Mouse (Mus musculus) forebrain, embryonic 11.5 days (tissue): ENCODE data around the gene Ndufa6. TPM values are rescaled to one million over a fixed set of nuclear protein-coding genes. Genes with fewer than 3 reads are reported as not detected.
"Not testable (repeated sequence)": the region's sequence is repeated elsewhere in the genome, so short reads cannot be mapped to it uniquely, and the experiment has no call there.

Experiments
- ATAC-seq: fragments of 200-750 bp; cut with Nextera tagmentation; replicated peaks from 2 replicates; pipeline ENCODE4 v1.8.0; 2017; ENCODE audit warnings: moderate TSS enrichment; ENCODE audit not compliant: low FRiP score
- DNase-seq: peaks from one replicate; pipeline ENCODE4 v3.0.0-alpha.2; 2017; ENCODE audit warnings: low spot score
- H3K27ac ChIP-seq: fragments of 300-500 bp; sonication (generic); 2 replicates; pipeline ENCODE4 v1.5.1; 2014; ENCODE audit warnings: low read depth, low read length
- H3K27me3 ChIP-seq: fragments of 300-500 bp; sonication (generic); 2 replicates; pipeline ENCODE4 v1.6.1; 2014; ENCODE audit warnings: mild to moderate bottlenecking, low read length, mixed read lengths; ENCODE audit not compliant: control insufficient read depth, insufficient read depth
- H3K36me3 ChIP-seq: fragments of 300-500 bp; sonication (generic); 2 replicates; pipeline ENCODE4 v1.6.1; 2014; ENCODE audit warnings: mild to moderate bottlenecking, low read length, moderate library complexity, mixed read lengths; ENCODE audit not compliant: control insufficient read depth, insufficient read depth
- H3K4me1 ChIP-seq: fragments of 300-500 bp; sonication (generic); replicated peaks from 2 replicates; pipeline ENCODE4 v1.6.1; 2014; ENCODE audit warnings: low read length, mixed read lengths; ENCODE audit not compliant: control insufficient read depth, insufficient read depth
- H3K4me2 ChIP-seq: fragments of 300-500 bp; sonication (generic); 2 replicates; pipeline ENCODE4 v1.6.1; 2014; ENCODE audit warnings: low read depth, mild to moderate bottlenecking, low read length, moderate library complexity, mixed read lengths; ENCODE audit not compliant: severe bottlenecking
- H3K4me3 ChIP-seq: fragments of 300-500 bp; sonication (generic); 2 replicates; pipeline ENCODE4 v1.5.1; 2014; ENCODE audit warnings: low read depth, low read length
- H3K9ac ChIP-seq: fragments of 300-500 bp; sonication (generic); 2 replicates; pipeline ENCODE4 v1.6.1; 2014; ENCODE audit warnings: low read length
- H3K9me3 ChIP-seq: fragments of 300-500 bp; sonication (generic); 2 replicates; pipeline ENCODE4 v1.6.1; 2016; ENCODE audit warnings: low read length, mixed read lengths; ENCODE audit not compliant: control insufficient read depth
- WGBS: fragments of 180-500 bp; shearing (Covaris S2); extraction: QIAGEN DNeasy Blood & Tissue Kit; methylation state at CpG from one replicate; pipeline ENCODE4 v1.1.7; 2014; 5-methylcytosine and 5-hydroxymethylcytosine counted together
- polyA plus RNA-seq: library from polyadenylated mRNA; unstranded; fragments of >200 nt; fragmentation: Nextera tagmentation; extraction: Ambion mirVana; gene quantifications from 2 replicates; pipeline ENCODE4 v1.2.1, GENCODE M21; 2014

Ndufa6 gene
- polyA plus RNA-seq = 251 and 275 TPM in 2 replicates

DNA sequence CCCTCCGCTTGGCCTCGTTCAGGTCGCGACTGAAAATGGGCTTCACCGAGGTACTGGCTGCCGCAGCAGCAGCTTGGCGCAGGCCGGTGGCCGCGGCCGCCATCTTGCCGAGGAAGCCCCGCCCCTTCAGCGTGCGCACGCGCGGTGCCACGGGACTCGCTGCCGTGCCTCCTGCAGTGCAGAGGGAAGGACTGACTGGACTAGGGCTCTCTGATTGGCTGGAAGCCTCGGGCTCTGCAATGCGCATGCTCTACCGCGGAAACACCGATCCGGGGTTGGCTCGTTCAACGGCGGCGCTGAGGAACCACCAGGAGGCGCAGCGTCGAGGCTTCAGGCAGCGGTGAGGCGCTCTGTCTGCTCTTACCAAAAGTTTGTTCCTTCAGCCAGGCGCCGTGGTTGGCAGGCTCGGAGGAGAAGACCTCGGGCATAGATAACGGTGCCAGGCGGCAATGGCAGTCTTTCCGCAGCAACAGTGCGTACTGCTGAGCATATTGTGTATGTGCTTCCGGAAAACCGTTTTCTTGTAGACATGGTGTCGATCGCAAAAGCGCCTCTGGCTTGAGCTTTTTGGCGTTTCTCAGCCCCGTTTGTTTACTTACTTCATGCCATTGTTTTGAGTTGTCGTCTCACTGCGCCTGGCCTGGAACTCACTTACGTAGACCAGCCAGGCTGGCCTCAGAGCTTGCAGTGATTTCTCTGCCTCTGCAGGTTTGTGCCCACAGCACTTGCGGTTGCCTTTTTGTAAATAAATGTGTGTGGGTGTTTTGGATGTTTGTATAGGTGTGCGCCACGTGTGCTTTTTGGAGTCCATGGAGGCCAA is at the start of gene Ndufa6:
Gene Ndufa6, minus strand, starts transcription at position 197 of the 820 bp plus-strand sequence.
- H3K36me3 ChIP-seq = peaks cover 4% of the 10 kb centered on the region; the same call in 1 of the 2 replicates
- no peaks in the 10 kb centered on the region for H3K27me3 ChIP-seq
- ATAC-seq (peak; percentile 99), DNase-seq (peak; percentile 99)
- H3K4me3 ChIP-seq = peak within 1 kb of the TSS; percentile 94
- 2% methylated on average over 57 of the region's 57 CpGs for WGBS
- no peaks in the 10 kb centered on the region for H3K9me3 ChIP-seq
- peak within 1 kb of the TSS; percentile 19; the same call in 1 of the 2 replicates for H3K27ac ChIP-seq
- peak within 1 kb of the TSS; percentile 95 for H3K9ac ChIP-seq
- peaks cover 5% of the 10 kb centered on the region; the same call in 1 of the 2 replicates for H3K4me1 ChIP-seq
- peak within 1 kb of the TSS; percentile 81 for H3K4me2 ChIP-seq

DNA sequence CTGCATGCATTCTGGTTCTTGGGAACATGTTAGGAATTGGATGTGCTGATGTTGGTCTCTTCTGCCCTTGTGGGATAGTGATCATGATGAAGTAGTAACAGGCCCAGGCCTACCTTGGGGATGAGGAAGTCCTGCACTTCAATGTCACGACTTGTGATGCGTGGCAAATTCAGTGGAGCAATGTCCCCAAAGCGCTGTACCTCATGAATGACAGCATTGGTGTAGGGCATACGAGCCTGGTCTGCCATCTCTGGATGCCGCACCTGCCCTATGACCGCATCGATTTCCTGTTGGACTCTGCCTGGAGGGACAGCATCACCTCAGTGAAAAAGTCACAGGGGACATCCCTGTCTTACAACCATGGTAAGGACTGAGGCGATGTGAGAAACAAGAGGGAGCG is 49.5 kb upstream of the Ndufa6 start:
- no peaks in the 10 kb centered on the region for H3K4me1 ChIP-seq
- H3K27ac ChIP-seq = no peak overlapping the region
- H3K9me3 ChIP-seq = no peaks in the 10 kb centered on the region
- H3K27me3 ChIP-seq = no peaks in the 10 kb centered on the region
- no peak overlapping the region for H3K9ac ChIP-seq
- H3K36me3 ChIP-seq = no peaks in the 10 kb centered on the region
- ATAC-seq = no peak
- no peak overlapping the region for H3K4me3 ChIP-seq
- no peak for DNase-seq
- H3K4me2 ChIP-seq = no peak overlapping the region
- WGBS = 94% methylated on average over 9 of the region's 9 CpGs

DNA sequence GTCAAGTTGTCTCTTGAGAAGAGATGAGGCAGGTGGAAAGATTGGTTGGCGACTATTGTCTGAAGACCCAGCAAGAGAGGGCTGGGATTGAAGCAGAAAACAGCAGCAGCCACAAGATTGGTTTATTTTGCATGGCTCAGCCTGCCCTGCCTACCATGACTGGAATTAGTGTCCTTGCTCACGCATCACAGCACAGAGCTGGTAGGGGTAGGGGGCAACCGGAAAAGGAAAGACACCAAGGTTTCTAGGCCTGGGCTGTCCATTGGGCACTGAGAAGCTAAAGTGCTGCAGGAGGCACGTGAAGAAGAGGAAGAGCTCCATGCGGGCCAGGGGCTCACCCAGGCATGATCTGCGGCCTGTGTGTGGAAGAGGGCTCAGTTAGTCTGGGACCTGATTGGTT is 48.6 kb upstream of the Ndufa6 start:
- Histone ChIP-seq H3K4me3 (no peak overlapping the region), H3K4me2 (no peak overlapping the region), H3K27ac (no peak overlapping the region), H3K36me3 (no peaks in the 10 kb centered on the region), H3K27me3 (no peaks in the 10 kb centered on the region), H3K4me1 (no peaks in the 10 kb centered on the region), H3K9me3 (no peaks in the 10 kb centered on the region), H3K9ac (no peak overlapping the region)
- WGBS = 79% methylated on average over 6 of the region's 6 CpGs
- no peak for DNase-seq
- no peak for ATAC-seq

DNA sequence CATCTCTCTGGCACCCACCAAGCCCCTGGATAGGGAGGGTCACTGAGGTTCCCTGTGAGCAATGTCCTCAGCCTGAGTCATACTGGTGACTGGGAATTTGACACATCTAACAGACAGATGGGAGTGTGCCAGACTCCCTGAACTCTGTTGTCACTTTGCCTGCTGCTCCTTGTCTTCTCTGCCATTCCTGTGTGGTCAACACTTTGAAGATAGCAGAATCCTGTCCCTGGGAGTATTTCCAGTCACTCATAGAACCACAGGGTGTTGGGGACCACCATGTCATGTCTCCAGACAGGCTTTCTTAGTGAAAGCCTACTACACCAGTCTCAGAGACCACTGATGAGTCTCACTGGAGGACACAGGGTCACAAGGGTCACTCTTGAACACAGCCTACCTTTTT is 48.0 kb upstream of the Ndufa6 start:
- H3K4me1 ChIP-seq = no peaks in the 10 kb centered on the region
- H3K27me3 ChIP-seq = no peaks in the 10 kb centered on the region
- no peak overlapping the region for H3K4me3 ChIP-seq

DNA sequence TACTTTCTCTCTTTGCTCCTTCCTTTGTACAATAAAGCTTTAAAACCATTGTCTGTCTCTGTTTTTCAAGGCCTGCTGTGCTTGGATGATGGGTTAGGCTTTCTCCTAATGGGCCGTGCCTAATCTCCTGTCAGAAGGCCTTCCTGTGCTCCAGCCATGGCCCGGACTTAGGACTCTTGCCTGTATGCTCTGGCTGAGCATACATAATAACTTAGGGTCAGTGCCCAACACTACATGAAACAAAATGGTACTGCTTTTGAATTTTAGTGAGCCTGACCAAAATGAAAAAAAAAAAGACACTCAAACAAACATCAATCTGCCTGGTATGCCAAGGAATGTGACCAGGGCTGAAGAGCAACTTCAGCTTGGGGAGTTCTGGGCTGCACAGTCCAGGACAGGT is 47.4 kb upstream of the Ndufa6 start:
- Histone ChIP-seq H3K27me3 (no peaks in the 10 kb centered on the region), H3K4me2 (no peak overlapping the region), H3K4me1 (no peaks in the 10 kb centered on the region), H3K27ac (no peak overlapping the region), H3K9ac (no peak overlapping the region), H3K9me3 (no peaks in the 10 kb centered on the region), H3K4me3 (no peak overlapping the region), H3K36me3 (no peaks in the 10 kb centered on the region)
- ATAC-seq (no peak), DNase-seq (no peak)
- 44% methylated on average over 2 of the region's 2 CpGs for WGBS

More for the DNA sequence above, 48.0 kb upstream of the Ndufa6 start:
- no peak overlapping the region for H3K27ac ChIP-seq
- H3K4me2 ChIP-seq = no peak overlapping the region
- H3K36me3 ChIP-seq = no peaks in the 10 kb centered on the region
- no peaks in the 10 kb centered on the region for H3K9me3 ChIP-seq
- no peak overlapping the region for H3K9ac ChIP-seq
- ATAC-seq = no peak
- DNase-seq = no peak

DNA sequence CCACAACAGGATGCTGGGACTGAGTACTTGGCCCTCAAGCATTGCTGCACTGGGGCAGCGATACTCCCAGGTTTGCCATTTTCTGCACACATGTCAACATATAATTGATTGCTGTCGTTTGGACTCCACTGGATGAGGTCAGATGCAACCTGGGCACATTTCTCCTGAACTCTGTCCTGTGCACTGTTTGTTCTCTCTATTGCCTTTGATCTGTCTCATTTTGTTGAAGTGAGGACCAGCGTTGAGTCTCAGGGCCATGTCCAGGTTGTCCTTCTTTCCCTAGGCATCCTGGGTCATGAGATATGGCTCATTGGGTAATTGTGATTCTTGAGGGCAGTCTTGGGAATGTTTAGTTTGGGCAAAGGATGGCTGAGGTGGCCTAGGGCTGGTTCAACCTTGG is 41.8 kb upstream of the Ndufa6 start:
- WGBS = 95% methylated on average over 3 of the region's 3 CpGs

DNA sequence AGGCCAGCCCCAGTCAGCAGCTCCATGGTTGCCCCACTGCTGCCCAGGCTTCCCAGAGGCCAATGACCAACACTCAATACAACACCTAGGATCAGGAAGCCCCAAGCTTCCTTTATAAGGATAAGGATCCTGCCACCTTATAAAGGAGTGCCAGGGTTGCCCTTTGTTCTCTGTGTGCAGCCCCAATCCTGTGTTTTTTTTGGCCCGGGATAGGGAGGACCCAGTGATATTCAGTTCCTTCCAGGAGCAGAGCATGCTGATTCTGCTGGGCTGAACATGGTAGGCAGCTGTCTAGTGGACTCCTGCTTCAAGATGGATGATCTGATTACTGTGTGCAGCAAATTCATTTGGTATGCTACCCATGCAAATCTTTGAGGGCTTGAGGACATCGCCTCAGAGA is 39.8 kb upstream of the Ndufa6 start, which contains the start of gene Cyp2d11:
Gene Cyp2d11, minus strand, starts transcription at position 101 of the 400 bp plus-strand sequence.
- not testable (repeated sequence) for DNase-seq, H3K27ac ChIP-seq, H3K4me2 ChIP-seq, H3K36me3 ChIP-seq, H3K9ac ChIP-seq, H3K4me1 ChIP-seq, H3K9me3 ChIP-seq, ATAC-seq, H3K4me3 ChIP-seq, H3K27me3 ChIP-seq
- WGBS = 82% methylated on average over 2 of the region's 2 CpGs

More for the DNA sequence above, 41.8 kb upstream of the Ndufa6 start:
- not testable (repeated sequence) for H3K9ac ChIP-seq, H3K4me1 ChIP-seq, ATAC-seq, H3K27ac ChIP-seq, H3K27me3 ChIP-seq, H3K9me3 ChIP-seq, H3K4me2 ChIP-seq, DNase-seq, H3K4me3 ChIP-seq, H3K36me3 ChIP-seq

DNA sequence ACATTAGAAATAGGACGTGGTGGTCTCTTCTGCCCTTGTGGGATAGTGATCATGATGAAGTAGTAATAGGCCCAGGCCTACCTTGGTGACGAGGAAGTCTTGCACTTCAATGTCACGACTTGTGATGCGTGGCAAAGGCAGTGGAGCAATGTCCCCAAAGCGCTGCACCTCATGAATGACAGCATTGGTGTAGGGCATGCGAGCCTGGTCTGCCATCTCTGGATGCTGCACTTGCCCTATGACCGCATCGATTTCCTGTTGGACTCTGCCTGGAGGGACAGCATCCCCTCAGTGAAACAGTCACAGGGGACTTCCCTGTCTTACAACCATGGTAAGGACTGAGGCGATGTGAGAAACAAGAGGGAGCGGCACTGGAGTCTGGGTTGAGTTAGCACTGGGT is 35.8 kb upstream of the Ndufa6 start:
- not testable (repeated sequence) for H3K4me2 ChIP-seq, DNase-seq, H3K9ac ChIP-seq, ATAC-seq, H3K9me3 ChIP-seq, H3K27ac ChIP-seq, H3K27me3 ChIP-seq, H3K4me3 ChIP-seq, H3K4me1 ChIP-seq, H3K36me3 ChIP-seq
- WGBS = 94% methylated on average over 10 of the region's 10 CpGs

DNA sequence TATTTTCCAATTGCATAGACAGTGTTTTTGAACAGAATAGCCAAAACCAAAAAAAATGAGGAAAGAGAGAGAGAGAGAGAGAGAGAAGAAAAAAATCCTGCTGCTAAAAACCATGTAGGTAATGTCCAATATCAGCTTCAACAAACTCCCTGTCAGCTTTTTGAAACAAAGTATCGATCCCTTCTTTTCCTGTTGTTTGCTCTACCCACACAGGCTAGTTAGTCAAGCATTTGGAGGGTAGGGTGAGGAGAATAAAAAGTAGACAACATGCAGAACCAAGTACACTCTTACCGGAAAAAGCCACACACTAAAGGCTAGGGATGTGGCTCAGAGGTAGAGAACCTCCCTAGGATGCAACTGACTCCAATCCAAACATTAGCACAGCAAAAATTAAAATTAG is 31.6 kb upstream of the Ndufa6 start:
- no peak overlapping the region for H3K9ac ChIP-seq
- H3K4me3 ChIP-seq = no peak overlapping the region
- no peaks in the 10 kb centered on the region for H3K9me3 ChIP-seq
- H3K4me2 ChIP-seq = no peak overlapping the region
- DNase-seq (no peak), ATAC-seq (no peak)
- 0 out of 2 replicates have a peak, but pooled peaks cover under 1% of the 10 kb centered on the region for H3K4me1 ChIP-seq
- H3K27me3 ChIP-seq = no peaks in the 10 kb centered on the region
- no peak overlapping the region for H3K27ac ChIP-seq
- no peaks in the 10 kb centered on the region for H3K36me3 ChIP-seq
- WGBS = 93% methylated on average over 2 of the region's 2 CpGs
